Mouse (Mus musculus) embryonic facial prominence, embryonic 14.5 days (tissue): ENCODE measurements around the gene Urb1. TPM values are rescaled to one million over a fixed set of nuclear protein-coding genes. Genes with fewer than 3 reads are reported as not detected.
A peak's percentile ranks its signal among the peaks of the same experiment; 100 is the strongest.

Experiments used
- ATAC-seq: fragments of 200-750 bp; cut with Nextera tagmentation; 2 replicates; pipeline ENCODE4 v1.8.0; 2017; ENCODE audit warnings: low read depth, moderate number of reproducible peaks, moderate TSS enrichment
- DNase-seq: peaks from one replicate; pipeline ENCODE4 v3.0.0-alpha.2; 2015; ENCODE audit warnings: low spot score
- H3K27ac ChIP-seq: fragments of 300-500 bp; sonication (generic); replicated peaks from 2 replicates; pipeline ENCODE4 v1.5.1; 2014; ENCODE audit warnings: low read depth, mild to moderate bottlenecking, low read length, moderate library complexity
- H3K27me3 ChIP-seq: fragments of 300-500 bp; sonication (generic); replicated peaks from 2 replicates; pipeline ENCODE4 v1.6.1; 2014; ENCODE audit warnings: low read length; ENCODE audit not compliant: control insufficient read depth, insufficient read depth
- H3K36me3 ChIP-seq: fragments of 300-500 bp; sonication (generic); 2 replicates; pipeline ENCODE4 v1.6.1; 2014; ENCODE audit warnings: low read length, mixed read lengths; ENCODE audit not compliant: control insufficient read depth, insufficient read depth
- H3K4me1 ChIP-seq: fragments of 300-500 bp; sonication (generic); 2 replicates; pipeline ENCODE4 v1.6.1; 2014; ENCODE audit warnings: antibody characterized with exemption, low read length; ENCODE audit not compliant: control insufficient read depth, insufficient read depth
- H3K4me2 ChIP-seq: fragments of 300-500 bp; sonication (generic); 2 replicates; pipeline ENCODE4 v1.6.1; 2014; ENCODE audit warnings: low read depth, mild to moderate bottlenecking, low read length, moderate library complexity, mixed read lengths
- H3K4me3 ChIP-seq: fragments of 300-500 bp; sonication (generic); 2 replicates; pipeline ENCODE4 v1.5.1; 2014; ENCODE audit warnings: low read depth, mild to moderate bottlenecking, low read length
- H3K9ac ChIP-seq: fragments of 300-500 bp; sonication (generic); 2 replicates; pipeline ENCODE4 v1.6.1; 2014; ENCODE audit warnings: low read depth, mild to moderate bottlenecking, low read length, moderate library complexity, mixed read lengths
- H3K9me3 ChIP-seq: fragments of 300-500 bp; sonication (generic); 2 replicates; pipeline ENCODE4 v1.6.1; 2016; ENCODE audit warnings: low read length; ENCODE audit not compliant: control insufficient read depth
- WGBS: fragments of 180-500 bp; shearing (Covaris S2); extraction: QIAGEN DNeasy Blood & Tissue Kit; methylation state at CpG from one replicate; pipeline ENCODE4 v1.1.7; 2014; 5-methylcytosine and 5-hydroxymethylcytosine counted together
- polyA plus RNA-seq: library from polyadenylated mRNA; unstranded; fragments of >200 nt; fragmentation: Nextera tagmentation; extraction: Ambion mirVana; gene quantifications from 2 replicates; pipeline ENCODE4 v1.2.1, GENCODE M21; 2014

Gene Urb1
- polyA plus RNA-seq, 1 experiment from 2014 or later = 11.6 TPM

DNA sequence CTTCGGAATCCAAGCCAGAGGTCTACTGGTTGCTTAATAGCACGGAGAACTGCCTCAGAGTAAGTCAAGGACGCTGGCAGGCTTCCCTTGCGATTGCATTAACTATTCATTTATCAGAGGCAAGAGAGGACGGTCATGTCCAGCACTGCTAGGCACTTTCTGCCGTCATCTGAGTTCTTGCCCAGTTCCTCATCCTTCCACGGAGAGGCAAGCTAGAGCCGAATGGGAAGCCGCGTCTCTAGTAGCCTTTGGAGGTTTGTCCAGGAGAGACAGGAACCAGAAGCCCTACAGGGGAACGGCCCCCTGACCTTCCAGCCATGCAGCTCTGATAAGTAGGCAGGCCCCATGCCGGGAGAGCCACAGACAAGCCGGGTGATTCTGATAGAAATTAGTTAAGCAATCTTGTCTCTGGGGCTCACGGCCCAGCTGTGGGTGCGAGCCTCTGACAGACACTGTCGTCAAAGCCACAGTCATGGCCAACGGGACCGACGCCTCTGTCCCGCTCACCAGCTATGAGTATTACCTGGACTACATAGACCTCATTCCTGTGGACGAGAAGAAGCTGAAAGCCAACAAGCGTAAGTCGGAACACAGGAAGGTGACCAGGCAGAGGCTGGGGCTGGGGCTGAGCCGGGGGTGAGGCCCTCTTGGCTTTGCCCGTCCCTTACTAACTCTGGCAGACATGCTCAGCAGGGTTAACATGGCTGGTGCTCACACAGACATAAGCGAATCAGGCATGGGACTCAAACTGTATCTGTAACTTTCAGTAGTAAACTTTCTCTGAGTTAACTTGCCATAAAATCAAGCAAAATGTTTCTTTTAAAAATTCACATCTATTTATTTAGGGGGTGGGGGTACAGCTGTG lies 71.9 kb downstream of the Urb1 start, which contains the start of gene Mrap:
Gene Mrap (plus strand): TSS at position 116 of the 865 bp plus-strand sequence.
- no peaks in the 10 kb centered on the region for H3K27me3 ChIP-seq
- no peaks in the 10 kb centered on the region for H3K9me3 ChIP-seq
- no peak within 1 kb of the TSS for H3K4me3 ChIP-seq
- no peak within 1 kb of the TSS for H3K4me2 ChIP-seq
- H3K9ac ChIP-seq = no peak within 1 kb of the TSS
- H3K36me3 ChIP-seq = no peaks in the 10 kb centered on the region
- no peaks in the 10 kb centered on the region; the same call in 1 of the 2 replicates for H3K4me1 ChIP-seq
- WGBS = 81% methylated on average over 26 of the region's 26 CpGs
- DNase-seq (no peak), ATAC-seq (no peak)
- no peak within 1 kb of the TSS for H3K27ac ChIP-seq

DNA sequence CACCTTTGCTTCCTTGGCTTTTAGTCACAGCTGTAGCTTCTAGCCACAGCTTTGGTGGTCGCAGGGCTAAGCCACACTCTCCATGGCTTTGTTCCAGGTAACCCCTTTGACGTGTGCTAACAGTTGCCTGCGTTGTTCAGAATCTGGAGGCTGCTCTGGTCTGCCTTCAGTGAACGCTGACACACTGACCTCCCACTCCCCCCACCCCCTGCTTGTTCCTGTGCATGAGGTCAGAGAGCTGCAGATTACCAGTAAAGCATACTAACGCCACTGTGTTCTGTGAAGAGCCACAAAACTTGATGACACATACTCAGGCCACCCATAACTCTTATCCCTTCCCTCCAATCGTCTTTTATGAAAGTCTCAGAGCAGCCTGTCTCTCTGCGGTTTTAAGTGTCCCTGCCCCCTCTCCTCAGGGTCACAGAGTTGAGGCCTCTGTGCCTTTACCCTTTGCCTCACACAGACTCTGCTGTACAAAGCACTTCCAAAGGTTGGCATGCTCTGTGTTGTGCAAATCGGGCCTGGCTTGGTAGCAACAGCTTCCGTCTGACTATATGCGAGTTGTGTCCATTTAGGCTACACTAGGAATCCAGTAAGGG lies 73.4 kb downstream of the Urb1 start:
- DNase-seq = no peak

DNA sequence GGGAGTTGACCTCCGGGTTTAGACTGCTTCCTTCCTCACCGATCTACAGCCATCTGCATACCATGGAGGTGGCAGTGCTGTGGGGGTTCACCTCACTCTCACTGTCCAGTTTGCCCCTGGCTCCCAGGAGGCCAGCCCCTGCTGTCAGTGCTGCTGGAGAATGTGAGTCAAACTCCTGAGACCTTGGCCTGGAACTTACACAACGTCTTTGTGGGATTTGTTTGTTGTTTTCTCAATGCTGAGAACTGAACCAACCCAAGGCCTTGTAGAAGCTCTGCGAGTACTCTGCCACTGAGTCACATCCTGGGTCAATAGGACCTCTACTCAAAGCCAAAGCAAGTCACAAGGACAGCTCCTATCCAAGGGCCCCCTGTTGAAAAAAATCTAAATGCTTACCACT lies 74.6 kb downstream of the Urb1 start:
- H3K4me2 ChIP-seq = no peak overlapping the region
- no peaks in the 10 kb centered on the region for H3K36me3 ChIP-seq
- H3K4me3 ChIP-seq = no peak overlapping the region
- no peak overlapping the region for H3K27ac ChIP-seq
- DNase-seq (no peak), ATAC-seq (no peak)
- no peak overlapping the region for H3K9ac ChIP-seq
- H3K9me3 ChIP-seq = peaks cover 4% of the 10 kb centered on the region; the same call in 1 of the 2 replicates
- 73% methylated on average over 4 of the region's 4 CpGs for WGBS
- H3K4me1 ChIP-seq = no peaks in the 10 kb centered on the region
- no peaks in the 10 kb centered on the region for H3K27me3 ChIP-seq

More for the DNA sequence above, 73.4 kb downstream of the Urb1 start:
- no peaks in the 10 kb centered on the region; the same call in 1 of the 2 replicates for H3K4me1 ChIP-seq
- H3K4me2 ChIP-seq = no peak overlapping the region
- H3K36me3 ChIP-seq = no peaks in the 10 kb centered on the region
- ATAC-seq = no peak
- WGBS = 61% methylated on average over 10 of the region's 10 CpGs
- no peak overlapping the region for H3K9ac ChIP-seq
- H3K27ac ChIP-seq = no peak overlapping the region
- H3K4me3 ChIP-seq = no peak overlapping the region
- no peaks in the 10 kb centered on the region for H3K9me3 ChIP-seq
- no peaks in the 10 kb centered on the region for H3K27me3 ChIP-seq

DNA sequence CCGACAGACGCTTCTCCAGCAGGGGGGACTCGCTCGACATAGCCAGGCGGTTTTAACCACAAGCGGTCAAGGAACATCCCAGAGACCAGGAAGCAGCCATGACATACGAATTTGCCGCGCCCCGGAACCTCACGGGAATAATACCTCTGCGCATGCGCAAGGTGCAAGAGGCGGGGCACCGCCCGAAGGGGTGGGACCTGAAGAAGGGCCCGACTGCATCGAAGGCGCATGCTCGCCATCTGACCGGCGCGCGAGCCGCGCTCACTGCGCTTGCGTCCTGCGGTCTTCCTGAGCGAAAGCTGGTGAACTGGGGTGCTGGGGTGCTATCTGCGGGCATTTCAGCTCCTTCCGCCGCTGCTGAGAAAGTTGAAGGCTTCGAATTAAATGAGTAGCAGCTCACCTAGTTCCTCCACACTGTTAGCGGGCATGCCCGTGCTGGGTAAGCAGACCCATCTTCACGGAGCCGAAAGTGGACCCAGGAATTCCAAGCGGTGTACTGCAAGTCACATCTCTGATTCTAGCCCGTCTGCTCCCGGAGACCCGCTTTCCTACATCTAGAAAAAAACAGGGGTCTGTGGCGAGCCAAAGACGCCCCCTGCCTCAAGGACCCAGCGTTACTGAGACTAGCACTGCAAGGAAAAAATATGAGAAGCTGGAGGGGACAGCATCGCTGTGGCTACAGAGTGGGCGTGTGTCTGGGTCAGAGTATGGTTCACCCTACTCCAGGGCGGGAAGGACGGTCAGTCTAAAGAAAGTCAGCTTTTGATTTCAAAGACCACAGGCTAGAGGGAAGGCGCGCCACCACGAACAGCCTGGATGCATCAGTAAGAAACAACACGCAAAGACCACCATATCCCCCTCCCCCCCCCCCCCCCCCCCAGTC lies 82.7 kb downstream of the Urb1 start, which contains the start of gene Mis18a:
Gene Mis18a (minus strand): TSS at position 172 of the 883 bp plus-strand sequence.
- H3K27ac ChIP-seq = peak within 1 kb of the TSS; percentile 69
- peaks cover 4% of the 10 kb centered on the region; the same call in 1 of the 2 replicates for H3K9me3 ChIP-seq
- H3K4me2 ChIP-seq = peak within 1 kb of the TSS; percentile 93
- ATAC-seq (peak; percentile 98), DNase-seq (peak; percentile 97)
- H3K4me3 ChIP-seq = peak within 1 kb of the TSS; percentile 62
- WGBS = 0% methylated on average over 44 of the region's 53 CpGs
- peaks cover 4% of the 10 kb centered on the region; the same call in 1 of the 2 replicates for H3K4me1 ChIP-seq
- H3K27me3 ChIP-seq = no peaks in the 10 kb centered on the region
- peaks cover 14% of the 10 kb centered on the region for H3K36me3 ChIP-seq
- peak within 1 kb of the TSS; percentile 80 for H3K9ac ChIP-seq

DNA sequence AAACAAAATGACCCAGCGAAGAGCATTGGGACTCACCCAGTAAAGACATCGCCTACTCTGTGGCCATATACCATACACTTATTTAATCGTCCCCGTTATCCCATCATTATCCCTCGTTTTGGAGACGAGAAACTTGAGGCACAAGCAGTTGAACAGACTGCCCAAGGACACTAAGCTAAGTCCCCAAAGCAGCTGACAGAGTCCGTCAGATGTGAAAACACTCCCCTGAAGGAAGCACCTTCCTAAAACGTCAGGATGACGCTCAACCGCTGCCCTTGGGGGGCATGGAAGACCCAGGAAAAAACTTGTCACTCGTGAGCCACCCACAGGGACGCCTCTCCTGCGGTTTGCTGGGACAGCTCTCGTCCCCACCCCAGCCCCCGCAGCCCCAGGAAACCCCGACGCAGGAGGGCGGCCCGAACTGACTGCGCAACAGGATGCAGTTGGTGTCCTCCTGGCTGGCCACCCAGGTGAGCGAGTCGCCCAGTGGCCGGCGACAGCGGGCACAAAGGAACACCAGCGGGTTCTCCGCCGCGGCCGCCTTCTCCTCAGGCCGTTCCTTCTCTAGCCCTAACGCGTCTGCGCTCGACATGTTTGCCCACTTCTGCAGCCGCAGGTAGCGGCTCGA lies 83.5 kb downstream of the Urb1 start:
- no peak for DNase-seq
- peak; percentile 48 for ATAC-seq
- WGBS = 6% methylated on average over 34 of the region's 38 CpGs

DNA sequence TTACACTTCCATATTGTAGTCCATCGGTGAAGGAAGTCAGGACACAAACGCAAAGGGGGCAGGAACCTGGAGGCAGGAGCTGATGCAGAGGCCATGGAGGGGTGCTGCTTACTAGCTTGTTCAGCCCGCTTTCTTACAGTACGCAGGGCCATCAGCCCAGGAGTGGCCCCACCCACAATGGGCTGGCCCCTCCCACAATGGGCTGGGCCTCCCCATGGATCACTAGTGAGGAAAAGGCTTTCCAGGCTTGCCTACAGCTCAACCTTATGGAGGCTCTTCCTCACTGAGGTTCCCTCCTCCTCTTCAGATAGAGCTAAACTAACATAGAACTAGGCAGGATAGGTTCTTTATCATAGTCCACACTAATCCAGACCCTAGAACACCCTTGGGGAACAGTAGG lies 86.2 kb downstream of the Urb1 start:
- Histone ChIP-seq H3K27me3 (no peaks in the 10 kb centered on the region), H3K9ac (no peak overlapping the region), H3K4me2 (no peak overlapping the region), H3K4me3 (no peak overlapping the region), H3K9me3 (no peaks in the 10 kb centered on the region), H3K36me3 (peaks cover 37% of the 10 kb centered on the region), H3K4me1 (peaks cover 4% of the 10 kb centered on the region; the same call in 1 of the 2 replicates), H3K27ac (no peak overlapping the region)
- ATAC-seq = no peak
- WGBS = 93% methylated on average over 4 of the region's 4 CpGs
- no peak for DNase-seq

More for the DNA sequence above, 83.5 kb downstream of the Urb1 start:
- Histone ChIP-seq H3K27ac (0 out of 2 replicates have a peak overlapping the region, but pooled peaks have one; percentile 13), H3K4me2 (peak overlapping the region; percentile 93), H3K36me3 (peaks cover 18% of the 10 kb centered on the region), H3K9me3 (peaks cover 4% of the 10 kb centered on the region; the same call in 1 of the 2 replicates), H3K27me3 (no peaks in the 10 kb centered on the region), H3K4me3 (peak overlapping the region; percentile 62), H3K9ac (peak overlapping the region; percentile 80), H3K4me1 (peaks cover 4% of the 10 kb centered on the region; the same call in 1 of the 2 replicates)

DNA sequence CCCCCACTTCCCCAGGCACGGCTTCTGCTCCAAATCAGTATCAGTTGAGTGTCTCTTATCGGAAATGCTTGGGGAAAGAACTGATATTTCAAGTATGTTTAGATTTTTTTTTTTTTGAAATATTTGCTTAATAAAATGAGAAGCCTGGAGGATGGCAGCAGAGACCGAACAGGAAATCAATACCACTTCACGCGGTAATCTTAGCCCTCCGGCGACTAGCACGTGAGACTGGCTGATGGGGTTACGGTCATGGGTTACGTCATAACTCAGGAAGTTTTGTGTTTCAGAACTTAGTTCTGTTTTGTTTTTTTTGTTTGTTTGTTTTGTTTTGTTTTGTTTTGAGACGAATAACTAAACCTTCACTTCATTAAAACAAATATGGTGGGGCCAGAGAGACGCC lies 99.9 kb downstream of the Urb1 start:
- no peak for DNase-seq
- no peak for ATAC-seq
- Histone ChIP-seq H3K4me3 (0 out of 2 replicates have a peak overlapping the region, but pooled peaks have one; percentile 13), H3K27ac (no peak overlapping the region), H3K4me2 (peak overlapping the region; percentile 29), H3K9ac (no peak overlapping the region), H3K36me3 (no peaks in the 10 kb centered on the region), H3K4me1 (peaks cover 23% of the 10 kb centered on the region), H3K9me3 (no peaks in the 10 kb centered on the region), H3K27me3 (peaks cover 5% of the 10 kb centered on the region; the same call in 1 of the 2 replicates)
- WGBS = 52% methylated on average over 12 of the region's 12 CpGs
